Mouse (Mus musculus) heart, postnatal 36 days (tissue): ENCODE data around the gene Nat8f1. TPM values are rescaled to one million over a fixed set of nuclear protein-coding genes. Genes with fewer than 3 reads are reported as not detected.
A peak's percentile ranks its signal among the peaks of the same experiment; 100 is the strongest.
"Not testable (repeated sequence)": the region's sequence is repeated elsewhere in the genome, so short reads cannot be mapped to it uniquely, and the experiment has no call there.

Source experiments
- DNase-seq, 2 experiments: peaks; one replicate each; pipeline ENCODE4 v3.0.0; 2021 to 2022
- intact Hi-C: fragments of 180-260 bp; cut with DNase I; formaldehyde crosslinking; loops from one replicate; pipeline ENCODE4 v1.15.1; 2025
- total RNA-seq, 2 experiments: library from RNA; stranded (reverse); gene quantifications; 2 replicates each; pipeline ENCODE4 v1.2.3; 2021

Gene Nat8f1
- total RNA-seq, result 1 to 10 TPM; 2.9 to 3.1 TPM

DNA sequence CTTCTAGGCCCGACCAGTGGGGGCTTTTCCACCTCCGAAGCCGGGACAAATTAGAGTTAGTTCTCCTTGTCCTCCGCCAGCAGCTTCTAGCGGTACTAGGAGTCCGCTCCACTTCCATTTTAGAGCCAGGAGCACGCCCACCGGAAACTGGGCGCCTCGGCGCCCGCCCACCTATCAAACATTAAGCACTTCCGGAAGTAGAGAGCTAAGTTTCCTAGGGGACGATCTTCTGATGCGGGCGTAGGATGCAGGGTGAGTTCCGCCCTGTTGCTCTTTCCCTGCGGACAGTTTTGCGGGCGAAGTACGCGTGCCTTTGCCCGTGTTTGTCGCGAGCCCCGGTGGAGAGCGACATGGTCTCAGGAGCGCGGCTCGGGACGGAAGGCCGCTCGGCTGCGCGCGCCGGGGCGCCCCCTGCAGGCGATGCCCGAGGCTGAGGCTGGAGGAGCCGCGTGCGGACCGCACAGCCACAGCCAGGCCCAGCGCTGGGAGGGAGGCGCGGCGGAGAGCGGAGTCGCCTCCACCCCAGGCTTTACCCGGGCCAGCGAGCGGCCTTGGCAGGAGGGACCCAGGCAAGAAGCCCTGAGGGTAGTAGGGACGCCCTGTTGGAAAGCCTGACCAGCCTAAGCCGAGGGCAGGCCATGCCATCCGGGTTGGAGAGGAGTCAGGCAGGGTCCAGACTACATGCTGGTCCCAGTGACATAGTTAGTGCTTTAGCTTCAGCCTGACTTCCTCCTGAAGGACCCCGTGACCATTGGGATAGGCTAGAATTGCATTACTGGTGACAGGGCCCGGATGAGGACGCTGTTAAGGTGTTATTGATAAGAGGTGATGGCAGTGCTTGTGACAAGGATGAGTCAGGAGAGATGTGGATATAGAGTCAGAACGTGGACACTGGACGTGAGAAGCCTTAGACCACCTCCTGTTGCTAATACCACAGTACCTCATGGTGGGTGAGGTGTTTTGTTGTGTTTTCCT, at the start of gene Nat8f1:
TSS of gene Nat8f1 (minus strand) at position 149 of the 975 bp plus-strand sequence.
- intact Hi-C loops, result loop anchor here (2.0 to 10.0 kb wide), 3 partner anchors 19 to 461 kb away; partner anchors contain the start of genes Cct7, Dusp11 and Pradc1
- DNase-seq, result peak; percentile 85 to 94

DNA sequence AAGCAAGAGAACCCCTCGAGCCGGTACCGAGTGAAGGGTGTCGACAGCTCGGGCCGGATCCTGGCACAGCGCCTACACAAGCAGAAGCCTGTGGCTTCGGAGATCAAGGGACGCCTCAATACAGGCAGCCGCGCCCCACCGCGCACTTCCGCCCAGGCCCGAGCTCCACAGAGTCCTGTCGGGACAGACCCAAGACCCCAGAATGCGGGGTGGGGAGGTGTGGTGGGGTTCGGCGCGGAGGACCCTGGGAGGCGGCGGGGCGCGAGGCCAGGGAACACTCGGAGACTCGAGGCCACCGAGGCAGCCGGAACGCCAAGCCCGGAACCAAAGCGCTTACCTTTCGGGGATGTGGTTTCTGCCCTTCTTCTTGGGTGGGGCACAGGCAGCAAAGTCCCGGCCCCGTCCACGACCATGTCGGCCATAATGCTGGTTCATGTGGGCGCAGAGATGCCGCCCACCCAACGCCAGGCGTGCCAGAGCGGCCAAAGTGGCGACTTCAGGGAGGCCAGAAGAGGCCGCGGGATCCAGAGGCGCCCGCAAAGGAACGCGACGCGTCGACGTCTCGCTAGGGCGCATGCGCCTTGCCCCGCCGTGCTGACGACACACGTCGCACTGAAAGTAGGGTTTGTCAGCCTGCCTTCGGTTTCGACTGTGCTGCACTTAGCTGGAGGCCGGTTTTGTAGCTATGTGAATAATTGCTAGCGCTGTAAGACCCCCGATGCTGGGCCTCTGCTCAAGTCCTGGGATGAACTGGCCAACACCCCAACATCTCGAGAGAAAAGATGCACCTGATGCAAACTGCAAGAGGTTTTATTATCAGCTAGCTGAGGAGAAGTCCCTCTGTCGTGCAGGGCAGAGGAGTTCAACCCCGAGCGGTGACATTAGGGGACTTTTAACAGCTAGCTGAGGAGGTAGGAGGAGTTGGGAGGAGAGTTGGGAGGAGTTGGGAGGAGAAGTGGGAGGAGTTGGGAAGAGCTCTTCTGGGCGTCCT, 45.9 kb upstream of the Nat8f1 start, which contains the start of gene Dusp11:
TSS of gene Dusp11 (minus strand) at position 567 of the 991 bp plus-strand sequence.
- peak; percentile 92 to 94 for DNase-seq
- intact Hi-C loops, result loop anchor here (1.0 to 5.0 kb wide), 3 partner anchors 24 to 49 kb away; partner anchors contain the start of gene Nat8f1

DNA sequence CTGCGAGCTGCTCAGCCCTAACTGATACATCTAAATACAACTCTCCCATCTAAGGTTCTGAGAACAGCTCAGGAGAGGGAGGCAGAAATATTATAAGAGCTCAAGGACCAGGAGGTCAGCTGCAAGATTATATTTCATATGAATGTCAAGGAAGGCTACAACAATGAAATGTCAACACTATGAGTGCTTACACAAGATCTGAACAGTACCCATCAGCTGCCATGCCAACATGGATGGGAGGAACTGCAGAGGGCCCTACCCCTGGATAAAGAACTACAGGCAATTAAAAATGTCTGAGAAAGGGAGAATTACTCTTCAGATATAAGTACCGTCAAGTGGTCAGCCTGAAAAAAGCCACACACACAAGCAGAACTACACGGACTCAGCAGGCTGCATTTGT, 42.1 kb upstream of the Nat8f1 start:
- intact Hi-C loops, result loop anchor here (2.0 kb wide), 1 partner anchor 15 kb away; no protein-coding TSS in a partner anchor
- no peak for DNase-seq

DNA sequence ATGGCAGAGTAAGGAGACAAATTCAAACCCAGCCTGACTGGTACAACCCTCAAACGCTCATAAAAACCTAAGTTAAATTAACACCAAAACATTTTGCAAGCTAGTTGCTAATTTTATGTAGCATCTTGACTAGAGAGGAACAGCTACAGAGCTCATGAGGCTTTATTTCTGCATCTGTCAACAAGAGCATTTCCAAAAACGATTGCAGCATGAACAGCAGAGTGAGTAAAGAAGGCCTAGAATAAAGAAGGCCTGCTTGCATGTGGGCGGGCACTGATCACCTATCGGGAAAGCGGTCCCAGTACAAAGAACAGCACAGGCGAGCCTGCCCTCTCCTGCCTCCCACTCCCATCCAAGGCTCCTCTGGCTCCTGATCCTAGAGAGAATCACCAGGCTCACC, 33.1 kb upstream of the Nat8f1 start:
- intact Hi-C loops, result no loop called here
- no peak for DNase-seq

DNA sequence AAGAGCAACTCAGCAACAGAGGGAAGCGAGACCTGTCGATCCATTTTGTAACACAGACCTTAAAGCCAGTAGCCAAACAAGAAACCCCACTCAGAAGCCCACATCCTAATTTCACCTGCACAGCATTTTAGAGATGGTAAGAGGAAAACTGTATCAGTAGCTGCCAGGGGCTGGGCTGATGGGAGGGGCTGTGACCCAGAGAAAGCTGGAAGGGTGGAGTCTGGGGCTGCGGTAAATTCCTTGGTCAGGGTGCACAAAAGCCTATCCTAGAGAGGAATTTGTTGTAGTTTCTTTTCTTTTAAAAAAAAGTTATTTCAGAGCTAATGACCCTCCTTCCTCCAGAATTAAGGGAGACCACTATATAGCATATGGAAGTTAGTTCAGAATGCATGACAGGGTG, 27.0 kb upstream of the Nat8f1 start:
- intact Hi-C loops, result loop anchor here (2.0 kb wide), 1 partner anchor 14 kb away; no protein-coding TSS in a partner anchor
- DNase-seq, result no peak

DNA sequence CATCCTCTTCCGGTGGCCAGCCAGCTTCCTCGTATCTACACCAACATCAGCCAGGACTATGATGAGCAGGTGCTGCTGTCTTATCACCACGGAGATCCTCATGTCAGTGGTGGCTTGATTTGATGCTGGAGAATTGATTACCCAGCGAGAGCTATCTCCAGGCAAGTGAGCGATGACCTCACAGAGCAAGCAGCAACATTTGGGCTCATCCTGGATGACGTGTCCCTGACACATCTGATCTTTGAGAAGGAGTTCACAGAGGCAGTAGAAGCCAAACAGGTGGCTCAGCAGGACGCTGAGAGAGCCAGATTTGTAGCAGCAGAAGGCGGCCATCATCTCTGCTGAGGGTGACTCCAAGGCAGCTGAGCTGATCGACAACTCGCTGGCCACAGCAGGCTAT, 23.2 kb upstream of the Nat8f1 start:
- intact Hi-C loops, result no loop called here
- DNase-seq, result no peak

DNA sequence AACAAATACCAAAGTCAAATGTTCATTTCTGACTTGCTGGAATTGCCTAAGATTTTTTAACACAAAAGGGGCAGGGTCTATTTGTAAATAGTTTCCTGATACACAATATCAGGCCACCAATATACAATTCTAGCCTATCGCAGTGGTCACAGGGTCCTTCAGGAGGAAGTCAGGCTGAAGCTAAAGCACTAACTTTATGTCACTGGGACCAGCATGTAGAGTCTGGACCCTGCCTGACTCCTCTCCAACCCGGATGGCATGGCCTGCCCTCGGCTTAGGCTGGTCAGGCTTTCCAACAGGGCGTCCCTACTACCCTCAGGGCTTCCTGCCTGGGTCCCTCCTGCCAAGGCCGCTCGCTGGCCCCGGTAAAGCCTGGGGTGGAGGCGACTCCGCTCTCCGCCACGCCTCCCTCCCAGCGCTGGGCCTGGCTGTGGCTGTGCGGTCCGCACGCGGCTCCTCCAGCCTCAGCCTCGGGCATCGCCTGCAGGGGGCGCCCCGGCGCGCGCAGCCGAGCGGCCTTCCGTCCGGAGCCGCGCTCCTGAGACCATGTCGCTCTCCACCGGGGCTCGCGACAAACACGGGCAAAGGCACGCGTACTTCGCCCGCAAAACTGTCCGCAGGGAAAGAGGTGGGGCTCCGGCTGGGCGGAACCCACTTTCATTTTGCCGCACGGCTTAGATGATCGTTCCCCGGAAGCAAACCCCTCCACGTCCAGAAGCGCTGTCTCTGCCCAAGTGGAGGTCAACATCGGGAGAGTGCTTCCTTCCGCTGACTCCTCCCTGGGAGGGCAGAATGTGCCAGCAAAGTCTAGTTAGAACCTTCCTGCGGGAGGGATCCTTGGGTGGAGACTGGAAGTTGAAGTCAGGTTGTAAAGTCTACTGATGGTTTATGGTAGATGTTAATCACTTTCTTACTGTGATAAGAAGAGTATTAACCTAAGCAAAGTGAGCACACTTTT, 21.3 kb upstream of the Nat8f1 start:
- intact Hi-C loops, result loop anchor here (1.0 to 2.0 kb wide), 2 partner anchors 25 to 68 kb away; partner anchors contain the start of gene Dusp11
- peak; percentile 87 to 93 for DNase-seq

DNA sequence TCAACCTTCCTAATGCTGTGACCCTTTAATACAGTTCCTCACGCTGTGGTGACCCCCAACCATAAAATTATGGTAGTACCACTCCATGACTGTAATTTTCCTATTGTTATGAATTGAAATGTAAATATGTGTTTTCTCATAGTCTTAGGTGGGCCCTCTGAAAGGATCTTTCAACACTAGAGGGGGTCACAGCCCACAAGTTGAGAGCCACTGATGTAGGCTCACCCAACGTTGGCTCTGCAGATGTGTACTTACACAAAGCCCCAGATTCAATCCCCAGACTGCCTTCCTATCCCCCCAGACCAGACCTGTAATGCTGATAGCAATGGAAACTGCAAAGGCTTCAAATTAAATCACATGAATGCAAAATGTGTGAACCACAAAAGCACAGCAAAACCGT, 20.2 kb upstream of the Nat8f1 start:
- no peak for DNase-seq
- intact Hi-C loops, result loop anchor here (2.0 kb wide), 2 partner anchors 19 to 69 kb away; no protein-coding TSS in a partner anchor

DNA sequence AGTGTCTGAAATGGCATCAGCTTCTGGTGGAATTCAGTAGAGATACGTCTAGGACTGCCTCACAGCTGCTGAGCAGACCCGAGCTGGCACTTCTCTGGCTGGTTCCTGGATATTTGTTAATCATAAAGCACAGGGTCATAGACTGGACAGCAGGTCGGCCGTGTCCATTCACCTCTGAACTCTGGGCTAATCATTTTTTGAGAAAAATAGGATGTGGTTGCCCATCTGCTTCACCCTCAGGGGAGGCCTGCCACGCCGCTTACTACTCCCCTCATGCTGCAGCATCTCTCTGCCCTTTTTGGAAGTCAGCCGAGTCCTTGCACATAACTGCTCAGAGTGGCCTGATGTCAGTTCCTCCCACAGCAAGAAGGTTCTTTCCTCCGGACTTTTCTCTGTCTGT, 18.6 kb upstream of the Nat8f1 start:
- intact Hi-C loops, result loop anchor here (2.0 kb wide), 1 partner anchor 17 kb away; no protein-coding TSS in a partner anchor
- no peak for DNase-seq

DNA sequence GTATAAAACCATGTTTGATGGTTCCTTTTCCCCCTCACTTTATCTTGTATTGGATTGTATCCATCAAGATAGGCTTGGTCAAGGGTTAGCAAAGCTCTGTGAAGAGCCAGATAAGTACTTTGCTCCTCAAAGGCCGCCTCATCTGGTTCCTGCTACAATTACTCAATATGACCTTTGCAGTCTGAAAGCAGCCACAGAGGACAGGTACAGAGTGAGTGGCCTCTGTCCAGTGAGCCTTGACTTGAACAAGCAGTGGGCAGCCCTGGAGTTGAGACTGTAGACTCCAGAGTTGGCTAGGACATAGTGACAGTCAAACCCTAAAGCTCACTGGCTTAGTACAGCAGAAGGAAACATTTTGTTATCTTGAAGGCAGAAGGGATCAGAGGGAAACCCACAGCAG, 13.8 kb upstream of the Nat8f1 start:
- intact Hi-C loops, result no loop called here
- no peak for DNase-seq

DNA sequence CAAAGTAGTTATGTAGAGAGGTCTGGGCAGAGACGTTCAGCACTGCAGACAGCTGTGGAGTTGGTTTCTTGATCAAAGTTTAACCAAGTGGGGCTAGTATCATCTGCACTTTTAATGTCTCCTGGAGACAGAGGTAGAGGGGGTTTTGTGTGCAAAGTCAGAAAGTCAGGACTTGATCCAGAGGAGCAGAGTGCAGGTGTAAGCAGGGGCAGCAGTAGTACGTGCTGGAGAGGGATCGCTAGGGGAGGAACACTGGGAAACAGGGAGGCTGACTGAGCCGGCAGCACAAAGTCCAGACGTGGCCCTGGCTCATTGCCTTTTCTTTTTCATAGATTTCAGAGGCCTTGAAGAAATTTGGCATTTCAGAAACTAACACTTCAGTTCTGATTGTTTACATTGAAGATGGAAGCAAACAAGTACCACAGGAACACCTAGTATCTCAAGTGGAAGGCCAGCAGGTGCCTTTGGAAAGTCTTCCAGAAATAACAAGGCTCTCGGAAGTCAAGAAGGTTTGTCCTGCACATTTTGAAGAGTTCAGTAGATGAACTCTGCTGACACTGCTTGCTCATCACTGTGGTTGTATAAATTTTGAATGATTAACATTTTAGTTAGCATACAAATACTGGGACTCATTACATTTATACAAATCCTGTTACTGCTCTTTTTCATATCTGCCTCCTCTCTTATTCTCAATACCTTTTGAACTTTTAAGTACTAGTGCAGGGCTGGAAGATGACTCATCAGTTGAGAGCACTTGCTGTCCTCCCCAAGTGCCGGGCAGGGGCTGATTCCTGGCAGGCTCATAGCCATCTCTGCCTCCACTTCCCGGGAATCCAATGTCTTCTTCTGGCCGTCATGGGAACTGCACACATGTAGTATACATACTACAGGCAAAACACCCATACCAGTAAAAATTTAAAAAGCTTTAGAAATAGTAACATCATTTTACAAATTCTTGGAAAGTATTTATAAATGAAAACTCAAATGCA, 12.3 kb upstream of the Nat8f1 start:
- DNase-seq, result no peak
- intact Hi-C loops, result no loop called here

DNA sequence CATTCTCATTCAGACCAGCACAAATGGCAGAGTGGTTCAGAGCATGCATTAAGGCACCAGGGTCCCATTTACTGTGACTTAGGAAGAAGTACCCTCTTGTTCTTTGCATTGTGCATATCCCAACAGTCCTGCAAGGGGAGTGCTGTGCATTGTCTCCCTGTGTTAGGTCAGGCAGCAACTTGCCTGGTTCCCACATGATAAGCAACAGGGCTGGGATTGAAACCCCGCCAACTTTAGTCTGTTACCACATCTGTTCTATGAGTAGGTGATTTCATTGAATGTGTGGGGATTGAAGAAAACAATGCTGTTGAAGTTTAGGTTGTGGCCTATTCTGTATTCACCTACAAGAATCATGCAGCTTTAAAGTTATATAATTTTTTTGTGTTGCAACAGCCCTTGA, 11.2 kb upstream of the Nat8f1 start:
- no peak for DNase-seq
- intact Hi-C loops, result no loop called here

DNA sequence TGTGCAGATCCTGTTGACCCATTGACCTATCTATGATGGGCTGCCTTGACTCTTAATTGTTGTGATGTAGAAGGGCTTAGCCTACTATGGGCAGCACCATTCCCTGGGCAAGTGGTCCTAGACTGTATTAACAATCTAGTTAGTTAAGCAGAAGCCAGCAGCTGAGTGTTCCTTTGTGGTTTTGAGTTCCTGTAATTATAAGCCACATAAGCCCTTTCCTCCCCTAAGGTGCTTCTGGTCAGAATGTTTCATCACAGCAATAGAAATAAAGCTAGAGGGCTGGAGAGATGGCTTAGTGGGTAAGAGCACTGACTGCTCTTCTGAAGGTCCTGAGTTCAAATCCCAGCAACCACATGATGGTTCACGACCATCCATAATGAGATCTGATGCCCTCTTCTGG, 8.2 kb upstream of the Nat8f1 start:
- no peak for DNase-seq
- intact Hi-C loops, result no loop called here

DNA sequence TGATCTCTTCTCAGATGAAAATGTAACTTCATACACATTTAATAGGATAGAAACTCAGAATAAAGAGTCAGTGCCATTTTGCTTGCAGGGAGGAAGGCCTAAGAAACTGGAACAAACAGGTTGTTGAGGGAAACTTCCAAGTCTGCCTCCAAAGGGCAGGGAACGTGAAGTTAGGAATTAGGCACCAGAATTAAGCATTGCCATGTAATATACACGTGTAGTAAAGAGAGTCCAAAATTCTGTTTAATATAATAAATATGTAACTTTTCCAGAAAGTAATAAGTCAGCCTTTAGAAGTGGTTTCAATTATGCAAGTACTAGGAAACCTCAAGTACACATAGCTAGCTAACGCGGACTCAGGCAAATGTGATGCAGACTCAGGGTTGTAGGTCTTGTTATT, 3.9 kb upstream of the Nat8f1 start:
- intact Hi-C loops, result loop anchor here (5.0 to 10.0 kb wide), 2 partner anchors 43 to 465 kb away; partner anchors contain the start of genes Cct7, Dusp11 and Pradc1
- DNase-seq, result no peak

DNA sequence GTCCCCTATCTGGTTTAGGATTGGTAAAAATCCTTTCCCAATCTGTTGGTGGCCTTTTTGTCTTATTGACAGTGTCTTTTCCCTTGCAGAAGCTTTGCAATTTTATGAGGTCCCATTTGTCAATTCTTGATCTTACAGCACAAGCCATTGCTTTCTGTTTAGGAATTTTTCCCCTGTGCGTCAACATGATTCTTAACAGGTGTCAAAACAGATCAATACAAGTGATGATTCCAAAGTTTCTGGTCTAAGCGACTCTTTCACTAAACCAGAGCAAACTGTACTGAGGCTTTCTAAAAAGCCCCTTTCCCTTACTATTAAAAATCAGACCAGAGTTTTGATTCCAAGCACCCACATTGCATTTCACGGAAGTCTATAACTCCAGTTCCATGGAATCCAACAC, 2.9 kb upstream of the Nat8f1 start:
- intact Hi-C loops, result loop anchor here (5.0 to 10.0 kb wide), 2 partner anchors 44 to 464 kb away; partner anchors contain the start of genes Cct7, Dusp11 and Pradc1
- not testable (repeated sequence) for DNase-seq

DNA sequence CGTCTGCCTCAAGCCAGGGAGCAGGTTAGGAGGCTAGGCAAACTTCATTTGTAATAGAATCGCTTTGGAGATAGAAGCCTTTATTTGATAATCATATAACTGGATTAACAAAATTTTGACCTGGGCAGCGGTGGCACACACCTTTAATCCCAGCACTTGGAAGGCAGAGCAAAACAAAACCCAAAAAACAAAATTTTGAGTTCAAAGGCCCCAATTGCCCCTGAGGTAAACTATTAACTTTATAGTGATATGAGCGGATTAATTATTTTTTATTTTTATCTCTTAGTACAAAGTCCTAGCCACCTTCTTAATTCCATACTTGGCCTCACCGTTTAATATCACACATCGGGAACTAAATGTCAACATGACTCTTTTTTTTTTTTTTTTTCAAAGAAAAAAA, 1.1 kb upstream of the Nat8f1 start:
- intact Hi-C loops, result loop anchor here (2.0 to 10.0 kb wide), 3 partner anchors 18 to 462 kb away; partner anchors contain the start of genes Cct7, Dusp11 and Pradc1
- DNase-seq, result no peak

DNA sequence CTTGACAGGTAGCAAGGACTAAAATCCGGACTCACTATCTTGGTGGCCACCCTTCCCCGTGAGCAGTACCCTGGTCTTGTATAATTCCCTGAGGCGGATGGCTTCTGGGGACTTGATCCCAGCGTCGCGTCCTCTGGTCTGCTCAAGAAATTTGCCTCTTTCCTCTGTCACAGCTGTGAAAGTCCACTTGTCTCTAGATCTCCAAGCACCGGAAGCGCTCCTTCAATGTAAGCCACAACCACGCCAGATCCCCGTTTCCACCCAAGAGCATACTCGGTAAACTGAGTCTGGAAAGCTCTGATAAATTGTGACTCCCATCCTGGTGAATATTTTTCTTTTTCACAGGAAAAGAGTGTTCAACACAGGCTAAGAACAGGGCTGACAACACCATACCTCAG, 347 bp downstream of the Nat8f1 start:
- peak in 1 of 2 experiments; percentile 13 for DNase-seq
- intact Hi-C loops, result loop anchor here (5.0 to 10.0 kb wide), 2 partner anchors 47 to 460 kb away; partner anchors contain the start of genes Cct7, Dusp11 and Pradc1

DNA sequence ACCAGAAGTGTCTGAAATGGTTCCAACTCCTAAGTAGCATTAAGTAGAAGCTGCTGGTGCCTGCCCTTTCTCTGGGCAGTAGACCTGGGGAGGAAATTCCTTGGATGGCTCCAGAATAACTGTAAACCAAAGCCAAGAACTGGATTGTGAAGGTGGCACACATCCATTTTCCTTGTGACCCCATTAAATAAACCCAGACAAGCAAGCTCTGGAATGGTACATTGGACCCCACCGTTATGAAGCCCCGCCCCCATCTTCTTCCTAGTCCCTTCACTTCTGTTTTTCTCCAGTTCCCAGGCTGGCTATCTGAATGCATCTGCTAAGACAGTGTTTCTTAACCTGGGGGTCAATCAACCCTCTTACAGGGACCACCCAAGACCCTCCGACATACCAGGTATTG, 3.9 kb downstream of the Nat8f1 start, which contains the start of gene Tprkb:
TSS of gene Tprkb (plus strand) at position 279 of the 400 bp plus-strand sequence.
- intact Hi-C loops, result loop anchor here (5.0 to 10.0 kb wide), 2 partner anchors 324 to 457 kb away; partner anchors contain the start of genes Alms1, Cct7 and Pradc1
- no peak for DNase-seq
